Mouse (Mus musculus): ENCODE data around the gene Brip1. TPM values are rescaled to one million over a fixed set of nuclear protein-coding genes. Genes with fewer than 3 reads are reported as not detected.
A peak's percentile ranks its signal among the peaks of the same experiment; 100 is the strongest.

Brip1 gene
- 0.79 and 1.7 TPM in 2 replicates for polyA plus RNA-seq (2015; fragmentation: Nextera tagmentation; extraction: Ambion mirVana)

GRCm38 (mm10) chr11:86201037-86201786 is at the start of gene Brip1:
TSS of gene Brip1 (minus strand) at chr11:86201193.
- H3K9me3 ChIP-seq (ENCODE audit: low read length): no peaks in the 10 kb centered on the region
- H3K4me2 ChIP-seq (replicated peaks; ENCODE audit: low read depth, low read length): peak within 1 kb of the TSS; percentile 76
- peak within 1 kb of the TSS; percentile 85 for H3K4me3 ChIP-seq (ENCODE audit: low read depth, low read length)
- H3K4me1 ChIP-seq (ENCODE audit: insufficient read depth, low read depth, low read length): no peaks in the 10 kb centered on the region
- ATAC-seq: peak; percentile 99
- H3K9ac ChIP-seq (replicated peaks; ENCODE audit: low read depth): peak within 1 kb of the TSS; percentile 76
- peaks cover under 1% of the 10 kb centered on the region; the same call in 1 of the 2 replicates for H3K36me3 ChIP-seq (ENCODE audit: insufficient read depth, low read length)
- DNase-seq (ENCODE audit: low spot score): peak; percentile 98
- TF ChIP-seq EP300 (IDR thresholded peaks at IDR 0.05): no peak
- peak; percentile 51 for TF ChIP-seq CTCF (IDR thresholded peaks at IDR 0.05)
- under 1% methylated on average over 60 of the region's 60 CpGs for WGBS
- no peaks in the 10 kb centered on the region for H3K27me3 ChIP-seq (replicated peaks; ENCODE audit: insufficient read depth, low read length)
- peak within 1 kb of the TSS; percentile 91 for H3K27ac ChIP-seq (ENCODE audit: low read length)

- no peaks in the 10 kb centered on the region for H3K27me3 ChIP-seq (replicated peaks; ENCODE audit: insufficient read depth, low read length)
- TF ChIP-seq CTCF (IDR thresholded peaks at IDR 0.05) (no peak), EP300 (IDR thresholded peaks at IDR 0.05) (no peak)
- H3K4me2 ChIP-seq (replicated peaks; ENCODE audit: low read depth, low read length): no peak overlapping the region
- no peaks in the 10 kb centered on the region for H3K9me3 ChIP-seq (ENCODE audit: low read length)
- H3K36me3 ChIP-seq (ENCODE audit: insufficient read depth, low read length): no peaks in the 10 kb centered on the region
- H3K4me1 ChIP-seq (ENCODE audit: insufficient read depth, low read depth, low read length): no peaks in the 10 kb centered on the region
- no peak overlapping the region for H3K27ac ChIP-seq (ENCODE audit: low read length)
- no peak overlapping the region for H3K9ac ChIP-seq (replicated peaks; ENCODE audit: low read depth)
- WGBS: 65% methylated on average over 4 of the region's 4 CpGs
- ATAC-seq: no peak
- DNase-seq (ENCODE audit: low spot score): peak; percentile 37
- no peak overlapping the region for H3K4me3 ChIP-seq (ENCODE audit: low read depth, low read length)
Measured at GRCm38 (mm10) chr11:86232446-86232845, 31.5 kb upstream of the Brip1 start.

- ATAC-seq: no peak
- Histone ChIP-seq H3K9me3 (ENCODE audit: low read length) (no peaks in the 10 kb centered on the region), H3K27ac (ENCODE audit: low read length) (no peak overlapping the region), H3K4me1 (ENCODE audit: insufficient read depth, low read depth, low read length) (no peaks in the 10 kb centered on the region), H3K36me3 (ENCODE audit: insufficient read depth, low read length) (no peaks in the 10 kb centered on the region), H3K4me2 (replicated peaks; ENCODE audit: low read depth, low read length) (no peak overlapping the region), H3K9ac (replicated peaks; ENCODE audit: low read depth) (no peak overlapping the region), H3K27me3 (replicated peaks; ENCODE audit: insufficient read depth, low read length) (no peaks in the 10 kb centered on the region), H3K4me3 (ENCODE audit: low read depth, low read length) (no peak overlapping the region)
- no peak for DNase-seq (ENCODE audit: low spot score)
- no peak for TF ChIP-seq EP300 (IDR thresholded peaks at IDR 0.05)
- no peak for TF ChIP-seq CTCF (IDR thresholded peaks at IDR 0.05)
- 96% methylated on average over 13 of the region's 13 CpGs for WGBS
Measured at GRCm38 (mm10) chr11:86231781-86232350, 30.9 kb upstream of the Brip1 start.

GRCm38 (mm10) chr11:86226646-86227180 is 25.7 kb upstream of the Brip1 start:
- 70% methylated on average over 8 of the region's 8 CpGs for WGBS
- no peak for DNase-seq (ENCODE audit: low spot score)
- Histone ChIP-seq H3K9me3 (ENCODE audit: low read length) (no peaks in the 10 kb centered on the region), H3K27ac (ENCODE audit: low read length) (no peak overlapping the region), H3K9ac (replicated peaks; ENCODE audit: low read depth) (no peak overlapping the region), H3K4me1 (ENCODE audit: insufficient read depth, low read depth, low read length) (no peaks in the 10 kb centered on the region), H3K27me3 (replicated peaks; ENCODE audit: insufficient read depth, low read length) (no peaks in the 10 kb centered on the region), H3K4me3 (ENCODE audit: low read depth, low read length) (no peak overlapping the region), H3K36me3 (ENCODE audit: insufficient read depth, low read length) (peaks cover 5% of the 10 kb centered on the region; the same call in 1 of the 2 replicates), H3K4me2 (replicated peaks; ENCODE audit: low read depth, low read length) (no peak overlapping the region)
- no peak for ATAC-seq
- no peak for TF ChIP-seq CTCF (IDR thresholded peaks at IDR 0.05)
- no peak for TF ChIP-seq EP300 (IDR thresholded peaks at IDR 0.05)

GRCm38 (mm10) chr11:86225761-86226160 is 24.8 kb upstream of the Brip1 start:
- Histone ChIP-seq H3K27ac (ENCODE audit: low read length) (no peak overlapping the region), H3K4me1 (ENCODE audit: insufficient read depth, low read depth, low read length) (no peaks in the 10 kb centered on the region), H3K9ac (replicated peaks; ENCODE audit: low read depth) (no peak overlapping the region), H3K9me3 (ENCODE audit: low read length) (no peaks in the 10 kb centered on the region), H3K4me2 (replicated peaks; ENCODE audit: low read depth, low read length) (no peak overlapping the region), H3K27me3 (replicated peaks; ENCODE audit: insufficient read depth, low read length) (no peaks in the 10 kb centered on the region), H3K36me3 (ENCODE audit: insufficient read depth, low read length) (peaks cover 7% of the 10 kb centered on the region; the same call in 1 of the 2 replicates), H3K4me3 (ENCODE audit: low read depth, low read length) (no peak overlapping the region)
- ATAC-seq: no peak
- TF ChIP-seq EP300 (IDR thresholded peaks at IDR 0.05) (no peak), CTCF (IDR thresholded peaks at IDR 0.05) (no peak)
- WGBS: 89% methylated on average over 4 of the region's 4 CpGs
- no peak for DNase-seq (ENCODE audit: low spot score)

GRCm38 (mm10) chr11:86211803-86212202 is 10.8 kb upstream of the Brip1 start:
- ATAC-seq (no peak), DNase-seq (ENCODE audit: low spot score) (no peak)
- TF ChIP-seq CTCF (IDR thresholded peaks at IDR 0.05): no peak
- no peak for TF ChIP-seq EP300 (IDR thresholded peaks at IDR 0.05)
- Histone ChIP-seq H3K4me3 (ENCODE audit: low read depth, low read length) (no peak overlapping the region), H3K27me3 (replicated peaks; ENCODE audit: insufficient read depth, low read length) (no peaks in the 10 kb centered on the region), H3K4me1 (ENCODE audit: insufficient read depth, low read depth, low read length) (no peaks in the 10 kb centered on the region), H3K36me3 (ENCODE audit: insufficient read depth, low read length) (no peaks in the 10 kb centered on the region; the same call in 1 of the 2 replicates), H3K27ac (ENCODE audit: low read length) (no peak overlapping the region), H3K4me2 (replicated peaks; ENCODE audit: low read depth, low read length) (no peak overlapping the region), H3K9me3 (ENCODE audit: low read length) (no peaks in the 10 kb centered on the region), H3K9ac (replicated peaks; ENCODE audit: low read depth) (no peak overlapping the region)
- 81% methylated on average over 1 of the region's 1 CpGs for WGBS

Measured in lung, postnatal 0 days (tissue).